Mouse (Mus musculus) G1E (cell line): Measurements from ENCODE around the gene Gpc6.

Experiments used
- CTCF ChIP-seq: IDR thresholded peaks from 2 replicates; pipeline ENCODE4 v1.5.1; 2012; ENCODE audit warnings: low read depth, low read length, inconsistent platforms, mixed read lengths
- GATA1 ChIP-seq: IDR thresholded peaks from 2 replicates; pipeline ENCODE4 v1.6.1; 2012; ENCODE audit warnings: borderline replicate concordance, low read length, inconsistent platforms, mixed read lengths
- GATA2 ChIP-seq: IDR thresholded peaks from 2 replicates; pipeline ENCODE4 v1.6.1; 2012; ENCODE audit warnings: low read depth, low read length, inconsistent platforms, borderline replicate concordance
- POLR2AphosphoS5 ChIP-seq: IDR thresholded peaks from 2 replicates; pipeline ENCODE4 v1.6.1; 2012; ENCODE audit warnings: low read depth, low read length, inconsistent platforms; ENCODE audit not compliant: insufficient replicate concordance

DNA sequence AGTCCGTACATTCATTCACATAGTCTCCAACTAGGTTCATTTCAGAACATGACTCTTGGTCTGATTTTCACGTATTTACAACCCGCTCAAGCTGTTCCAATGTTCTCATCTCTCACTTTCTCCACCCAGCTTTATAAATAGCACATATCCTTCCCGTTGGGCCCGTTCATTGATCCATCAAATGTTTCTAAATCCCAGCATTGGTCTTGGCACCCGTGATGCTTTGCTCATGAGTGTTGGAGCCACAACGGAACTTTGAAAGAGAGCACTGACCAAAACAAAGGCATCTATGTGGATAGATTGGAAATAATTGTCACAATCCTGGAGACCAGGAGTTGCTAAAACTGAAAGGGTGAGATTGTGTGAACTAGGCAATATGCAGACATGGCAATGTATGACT lies 787.2 kb downstream of the Gpc6 start:
- TF ChIP-seq CTCF (no peak), GATA2 (no peak), POLR2AphosphoS5 (no peak), GATA1 (no peak)
